Mouse (Mus musculus): Measurements from ENCODE around the gene Golga2. TPM values are rescaled to one million over a fixed set of nuclear protein-coding genes. Genes with fewer than 3 reads are reported as not detected.
A peak's percentile ranks its signal among the peaks of the same experiment; 100 is the strongest.

Golga2 gene
- polyA plus RNA-seq, 1 experiment from 2014 or later, result 7.0 TPM

GRCm38 (mm10) chr2:32319586-32320580 lies 32.7 kb downstream of the Golga2 start:
- DNase-seq, result no peak
- WGBS (ENCODE audit: insufficient replicate concordance), result 42% methylated on average over 9 of the region's 9 CpGs

GRCm38 (mm10) chr2:32320721-32321120 lies 33.5 kb downstream of the Golga2 start:
- DNase-seq (no peak), ATAC-seq (no peak)
- Histone ChIP-seq H3K27me3 (ENCODE audit: insufficient read depth, low read length) (peaks cover 14% of the 10 kb centered on the region), H3K36me3 (replicated peaks; ENCODE audit: insufficient read depth, low read length) (no peaks in the 10 kb centered on the region), H3K4me2 (ENCODE audit: low read depth, low read length) (no peak overlapping the region), H3K27ac (ENCODE audit: low read depth) (no peak overlapping the region), H3K9me3 (ENCODE audit: low read length) (no peaks in the 10 kb centered on the region), H3K4me3 (ENCODE audit: low read depth, low read length) (no peak overlapping the region), H3K4me1 (ENCODE audit: insufficient read depth) (no peaks in the 10 kb centered on the region), H3K9ac (replicated peaks) (no peak overlapping the region)
- TF ChIP-seq EP300 (IDR thresholded peaks at IDR 0.05; ENCODE audit: low read depth), result no peak
- TF ChIP-seq CTCF (IDR thresholded peaks at IDR 0.05; ENCODE audit: low read depth), result no peak
- WGBS (ENCODE audit: insufficient replicate concordance), result 56% methylated on average over 11 of the region's 11 CpGs

More at GRCm38 (mm10) chr2:32319586-32320580, 32.7 kb downstream of the Golga2 start:
- Histone ChIP-seq H3K4me1 (ENCODE audit: insufficient read depth) (no peaks in the 10 kb centered on the region), H3K27ac (ENCODE audit: low read depth) (no peak overlapping the region), H3K36me3 (replicated peaks; ENCODE audit: insufficient read depth, low read length) (no peaks in the 10 kb centered on the region), H3K4me2 (ENCODE audit: low read depth, low read length) (no peak overlapping the region), H3K9me3 (ENCODE audit: low read length) (no peaks in the 10 kb centered on the region), H3K9ac (replicated peaks) (no peak overlapping the region), H3K4me3 (ENCODE audit: low read depth, low read length) (no peak overlapping the region), H3K27me3 (ENCODE audit: insufficient read depth, low read length) (peaks cover 14% of the 10 kb centered on the region)
- ATAC-seq, result no peak
- TF ChIP-seq CTCF (IDR thresholded peaks at IDR 0.05; ENCODE audit: low read depth), result no peak
- TF ChIP-seq EP300 (IDR thresholded peaks at IDR 0.05; ENCODE audit: low read depth), result no peak

GRCm38 (mm10) chr2:32321591-32322298 lies 34.6 kb downstream of the Golga2 start:
- Histone ChIP-seq H3K4me3 (ENCODE audit: low read depth, low read length) (no peak overlapping the region), H3K4me2 (ENCODE audit: low read depth, low read length) (no peak overlapping the region), H3K4me1 (ENCODE audit: insufficient read depth) (no peaks in the 10 kb centered on the region), H3K9ac (replicated peaks) (no peak overlapping the region), H3K27me3 (ENCODE audit: insufficient read depth, low read length) (peaks cover 14% of the 10 kb centered on the region), H3K36me3 (replicated peaks; ENCODE audit: insufficient read depth, low read length) (no peaks in the 10 kb centered on the region), H3K9me3 (ENCODE audit: low read length) (no peaks in the 10 kb centered on the region), H3K27ac (ENCODE audit: low read depth) (no peak overlapping the region)
- WGBS (ENCODE audit: insufficient replicate concordance), result 64% methylated on average over 9 of the region's 9 CpGs
- TF ChIP-seq EP300 (IDR thresholded peaks at IDR 0.05; ENCODE audit: low read depth) (no peak), CTCF (IDR thresholded peaks at IDR 0.05; ENCODE audit: low read depth) (no peak)
- peak; percentile 74 for ATAC-seq
- no peak for DNase-seq

GRCm38 (mm10) chr2:32322754-32323741 lies 35.9 kb downstream of the Golga2 start:
- no peak overlapping the region for H3K4me3 ChIP-seq (ENCODE audit: low read depth, low read length)
- TF ChIP-seq EP300 (IDR thresholded peaks at IDR 0.05; ENCODE audit: low read depth) (no peak), CTCF (IDR thresholded peaks at IDR 0.05; ENCODE audit: low read depth) (no peak)
- no peaks in the 10 kb centered on the region for H3K36me3 ChIP-seq (replicated peaks; ENCODE audit: insufficient read depth, low read length)
- DNase-seq (no peak), ATAC-seq (no peak)
- H3K4me1 ChIP-seq (ENCODE audit: insufficient read depth), result no peaks in the 10 kb centered on the region
- H3K9me3 ChIP-seq (ENCODE audit: low read length), result no peaks in the 10 kb centered on the region
- 79% methylated on average over 7 of the region's 7 CpGs for WGBS (ENCODE audit: insufficient replicate concordance)
- no peak overlapping the region for H3K9ac ChIP-seq (replicated peaks)
- H3K27ac ChIP-seq (ENCODE audit: low read depth), result no peak overlapping the region
- H3K27me3 ChIP-seq (ENCODE audit: insufficient read depth, low read length), result peaks cover 5% of the 10 kb centered on the region
- no peak overlapping the region for H3K4me2 ChIP-seq (ENCODE audit: low read depth, low read length)

- TF ChIP-seq EP300 (IDR thresholded peaks at IDR 0.05; ENCODE audit: low read depth), result no peak
- TF ChIP-seq CTCF (IDR thresholded peaks at IDR 0.05; ENCODE audit: low read depth), result peak; percentile 21; the same call in 1 of the 2 replicates
- Histone ChIP-seq H3K9me3 (ENCODE audit: low read length) (no peaks in the 10 kb centered on the region), H3K4me3 (ENCODE audit: low read depth, low read length) (no peak overlapping the region), H3K9ac (replicated peaks) (no peak overlapping the region), H3K27ac (ENCODE audit: low read depth) (no peak overlapping the region), H3K36me3 (replicated peaks; ENCODE audit: insufficient read depth, low read length) (no peaks in the 10 kb centered on the region), H3K4me2 (ENCODE audit: low read depth, low read length) (no peak overlapping the region), H3K27me3 (ENCODE audit: insufficient read depth, low read length) (no peaks in the 10 kb centered on the region), H3K4me1 (ENCODE audit: insufficient read depth) (no peaks in the 10 kb centered on the region)
- WGBS (ENCODE audit: insufficient replicate concordance), result 55% methylated on average over 4 of the region's 4 CpGs
- no peak for DNase-seq
- ATAC-seq, result no peak
Observed at GRCm38 (mm10) chr2:32324322-32324721, 37.1 kb downstream of the Golga2 start.

Data from liver, postnatal 0 days (tissue).